Mouse (Mus musculus) small intestine, adult 2 months (tissue): Measurements from ENCODE around the gene C1qtnf1. TPM values are rescaled to one million over a fixed set of nuclear protein-coding genes. Genes with fewer than 3 reads are reported as not detected.

Experiments
- H3K27ac ChIP-seq: fragments of 200-500 bp; 2 replicates; pipeline ENCODE4 v1.5.1; 2012; ENCODE audit warnings: low read depth, low read length, control low read depth, inconsistent platforms; ENCODE audit not compliant: insufficient read depth
- H3K27me3 ChIP-seq: fragments of 200-500 bp; 2 replicates; pipeline ENCODE4 v1.6.1; 2012; ENCODE audit warnings: mild to moderate bottlenecking, moderate library complexity, low read length, inconsistent platforms; ENCODE audit not compliant: control insufficient read depth, insufficient read depth
- H3K36me3 ChIP-seq: fragments of 200-500 bp; 2 replicates; pipeline ENCODE4 v1.6.1; 2012; ENCODE audit warnings: mild to moderate bottlenecking, low read length, control low read depth, inconsistent platforms; ENCODE audit not compliant: control insufficient read depth, insufficient read depth
- H3K4me1 ChIP-seq: fragments of 200-500 bp; 2 replicates; pipeline ENCODE4 v1.6.1; 2012; ENCODE audit warnings: low read length, inconsistent platforms, mixed read lengths; ENCODE audit not compliant: control insufficient read depth, insufficient read depth, insufficient read length
- H3K4me3 ChIP-seq: fragments of 200-500 bp; 2 replicates; pipeline ENCODE4 v1.5.1; 2012; ENCODE audit warnings: low read depth, mild to moderate bottlenecking, control low read depth, inconsistent platforms, low read length, moderate library complexity
- CTCF ChIP-seq: fragments of 200-500 bp; IDR thresholded peaks from 2 replicates; pipeline ENCODE4 v1.5.1; 2012; ENCODE audit warnings: low read depth, mild to moderate bottlenecking, control low read depth, inconsistent platforms, low read length, moderate library complexity, mixed read lengths; ENCODE audit not compliant: insufficient replicate concordance, insufficient read length; ENCODE audit errors: extremely low read depth
- POLR2A ChIP-seq: fragments of 200-500 bp; IDR thresholded peaks from 2 replicates; pipeline ENCODE4 v1.6.1; 2012; ENCODE audit warnings: low read depth, mild to moderate bottlenecking, control low read depth, inconsistent platforms, low read length, moderate library complexity
- WGBS: fragments of 180-500 bp; shearing (Covaris S2); methylation state at CpG from one replicate; pipeline ENCODE4 v1.1.7; 2018; 5-methylcytosine and 5-hydroxymethylcytosine counted together
- polyA plus RNA-seq: library from polyadenylated mRNA; depleted of rRNA; stranded (reverse); fragments of >200 nt; gene quantifications from 2 replicates; pipeline ENCODE4 v1.2.3, GENCODE M21; 2012

The C1qtnf1 gene
- polyA plus RNA-seq, 1 experiment = 4.3 TPM

GRCm38 (mm10) chr11:118418442-118418833, 9.6 kb upstream of the C1qtnf1 start:
- H3K4me3 ChIP-seq = peak overlapping the region; percentile 80
- peak overlapping the region; percentile 94 for H3K27ac ChIP-seq
- peaks cover 3% of the 10 kb centered on the region; the same call in 1 of the 2 replicates for H3K36me3 ChIP-seq
- TF ChIP-seq POLR2A = no peak
- H3K27me3 ChIP-seq = no peaks in the 10 kb centered on the region
- peaks cover 29% of the 10 kb centered on the region for H3K4me1 ChIP-seq
- 1% methylated on average over 12 of the region's 12 CpGs for WGBS

- no peaks in the 10 kb centered on the region for H3K27me3 ChIP-seq
- WGBS = under 1% methylated on average over 50 of the region's 50 CpGs
- peaks cover 29% of the 10 kb centered on the region for H3K4me1 ChIP-seq
- TF ChIP-seq CTCF (no peak), POLR2A (peak; percentile 94)
- peak within 1 kb of the TSS; percentile 80 for H3K4me3 ChIP-seq
- peak within 1 kb of the TSS; percentile 94 for H3K27ac ChIP-seq
- peaks cover 2% of the 10 kb centered on the region; the same call in 1 of the 2 replicates for H3K36me3 ChIP-seq
These were observed 9.0 kb upstream of the C1qtnf1 start, which contains the start of gene Cant1 for GRCm38 (mm10) chr11:118418834-118419504. Cant1 (minus strand) TSS chr11:118419086.

- H3K4me3 ChIP-seq = no peak overlapping the region
- peaks cover 26% of the 10 kb centered on the region for H3K4me1 ChIP-seq
- H3K36me3 ChIP-seq = no peaks in the 10 kb centered on the region
- no peaks in the 10 kb centered on the region for H3K27me3 ChIP-seq
- no peak overlapping the region for H3K27ac ChIP-seq
- WGBS = 44% methylated on average over 7 of the region's 7 CpGs
- TF ChIP-seq POLR2A (no peak), CTCF (no peak)
These were observed 7.7 kb upstream of the C1qtnf1 start for GRCm38 (mm10) chr11:118420261-118420660.

GRCm38 (mm10) chr11:118423266-118423971, 4.6 kb upstream of the C1qtnf1 start:
- no peaks in the 10 kb centered on the region for H3K27me3 ChIP-seq
- H3K4me3 ChIP-seq = peak overlapping the region; percentile 28
- TF ChIP-seq CTCF (peak; percentile 48; the same call in 1 of the 2 replicates), POLR2A (no peak)
- no peaks in the 10 kb centered on the region for H3K36me3 ChIP-seq
- H3K27ac ChIP-seq = no peak overlapping the region
- WGBS = 2% methylated on average over 18 of the region's 18 CpGs
- peaks cover 12% of the 10 kb centered on the region for H3K4me1 ChIP-seq

GRCm38 (mm10) chr11:118424621-118425335, 3.2 kb upstream of the C1qtnf1 start:
- peak overlapping the region; percentile 49; the same call in 1 of the 2 replicates for H3K27ac ChIP-seq
- H3K4me3 ChIP-seq = no peak overlapping the region
- TF ChIP-seq POLR2A = no peak
- no peak for TF ChIP-seq CTCF
- no peaks in the 10 kb centered on the region for H3K36me3 ChIP-seq
- H3K4me1 ChIP-seq = peaks cover 10% of the 10 kb centered on the region
- H3K27me3 ChIP-seq = no peaks in the 10 kb centered on the region
- WGBS = 77% methylated on average over 13 of the region's 13 CpGs

- H3K27ac ChIP-seq = no peak overlapping the region
These were observed 1.2 kb upstream of the C1qtnf1 start for GRCm38 (mm10) chr11:118426765-118427164.

More at GRCm38 (mm10) chr11:118426765-118427164, 1.2 kb upstream of the C1qtnf1 start:
- Histone ChIP-seq H3K27me3 (no peaks in the 10 kb centered on the region), H3K36me3 (no peaks in the 10 kb centered on the region), H3K4me3 (no peak overlapping the region), H3K4me1 (peaks cover 9% of the 10 kb centered on the region)
- TF ChIP-seq CTCF = no peak
- TF ChIP-seq POLR2A = no peak
- 78% methylated on average over 5 of the region's 5 CpGs for WGBS
